Mouse (Mus musculus): ENCODE measurements at regions not wholly inside any gene's neighbourhood (a gene's known extent, or its start where the extent isn't known, plus 50 kb on each side); places are given as distances from the start of the nearest gene placed in this dataset.

DNA sequence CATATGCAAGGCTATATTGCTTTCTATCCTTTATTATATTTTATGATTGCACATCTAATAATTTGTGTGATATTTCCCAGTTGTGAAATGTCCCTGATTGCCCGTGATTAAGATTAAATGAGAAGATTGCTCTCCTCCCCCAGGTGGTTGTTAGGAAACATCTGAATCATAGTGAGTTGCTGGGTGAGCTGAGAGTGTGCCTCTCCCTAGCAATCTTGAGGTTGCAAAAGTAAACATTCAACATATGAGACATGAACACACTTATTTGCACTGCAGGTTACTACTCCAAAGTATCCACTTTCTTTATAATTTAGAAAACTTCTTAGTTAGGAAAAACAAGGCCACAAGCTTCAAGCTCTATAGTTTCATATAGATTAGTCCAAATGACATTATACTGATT is 899.6 kb upstream of the Acvr2a start:
- TF ChIP-seq POLR2A (IDR thresholded peaks at IDR 0.05; ENCODE audit: borderline replicate concordance, insufficient read depth, low read length) (no peak), CTCF (IDR thresholded peaks at IDR 0.05; ENCODE audit: borderline replicate concordance, insufficient read depth, low read depth, low read length) (no peak)

Data from cerebellum, adult 2 months (tissue).